ENCODE assay signal across 24 mouse cellular contexts in genomic region chr7:56120968-56121367, GRCm38 (mm10).
"Had no signal": no experiment of that assay in that cellular context is flagged by ENCODE, and none has a peak within 500 bp of the region (broad histone marks: within the 10 kb centered on the region; RNA-seq: fewer than 3 reads in every experiment).

No protein-coding gene starts in this region.

- H3K27ac ChIP-seq: limb, embryonic 10.5 days; limb, embryonic 13.5 days; liver, embryonic 12.5 days; liver, embryonic 15.5 days; lung, embryonic 15.5 days; midbrain, embryonic 10.5 days; midbrain, embryonic 13.5 days; neural tube, embryonic 13.5 days had no signal

- H3K4me2 ChIP-seq: limb, embryonic 13.5 days; liver, embryonic 12.5 days; liver, embryonic 15.5 days; lung, embryonic 15.5 days; midbrain, embryonic 13.5 days; neural tube, embryonic 13.5 days had no signal

- DNase-seq: kidney, adult 18-20 months; kidney, postnatal 14 days; kidney, postnatal 4 days; liver; lung, adult 18-20 months; lung, postnatal 10 days; lung, postnatal 36 days; retina, postnatal 1 day; right cerebral cortex, postnatal 25 days; spleen, adult 18-20 months; thymus, adult 2 months; thymus, postnatal 14 days; thymus, postnatal 4 days had no signal

- H3K9ac ChIP-seq: limb, embryonic 13.5 days; liver, embryonic 12.5 days; liver, embryonic 15.5 days; lung, embryonic 15.5 days; midbrain, embryonic 13.5 days; neural tube, embryonic 13.5 days had no signal

- H3K4me3 ChIP-seq: limb, embryonic 10.5 days; limb, embryonic 13.5 days; liver, embryonic 12.5 days; liver, embryonic 15.5 days; lung, embryonic 15.5 days; megakaryocyte, embryonic 14.5 days; midbrain, embryonic 10.5 days; midbrain, embryonic 13.5 days; myocyte; neural tube, embryonic 13.5 days had no signal

- ATAC-seq: liver, embryonic 12.5 days; midbrain, embryonic 13.5 days; midbrain, embryonic 16.5 days had no signal

- H3K4me1 ChIP-seq: limb, embryonic 10.5 days; limb, embryonic 13.5 days; liver, embryonic 12.5 days; liver, embryonic 15.5 days; lung, embryonic 15.5 days; megakaryocyte, embryonic 14.5 days; midbrain, embryonic 10.5 days; midbrain, embryonic 13.5 days; neural tube, embryonic 13.5 days had no signal

- H3K9me3 ChIP-seq: limb, embryonic 10.5 days; limb, embryonic 13.5 days; liver, embryonic 12.5 days; liver, embryonic 15.5 days; lung, embryonic 15.5 days; megakaryocyte, embryonic 14.5 days; midbrain, embryonic 10.5 days; midbrain, embryonic 13.5 days; neural tube, embryonic 13.5 days had no signal

- H3K27me3 ChIP-seq: limb, embryonic 13.5 days; liver, embryonic 12.5 days; liver, embryonic 15.5 days; lung, embryonic 15.5 days; megakaryocyte, embryonic 14.5 days; midbrain, embryonic 13.5 days; neural tube, embryonic 13.5 days had no signal
